Mouse (Mus musculus) lung, adult 2 months (tissue): ENCODE measurements around the gene Tmem86b.

Experiments used
- CTCF ChIP-seq: fragments of 200-500 bp; IDR thresholded peaks from 2 replicates; pipeline ENCODE4 v1.5.1; 2011; ENCODE audit warnings: mild to moderate bottlenecking, low read length, control low read depth; ENCODE audit not compliant: insufficient read depth
- POLR2A ChIP-seq: fragments of 200-500 bp; IDR thresholded peaks from 2 replicates; pipeline ENCODE4 v1.6.1; 2011; ENCODE audit warnings: low read depth, mild to moderate bottlenecking, control low read depth, low read length, borderline replicate concordance; ENCODE audit errors: extremely low read depth

DNA sequence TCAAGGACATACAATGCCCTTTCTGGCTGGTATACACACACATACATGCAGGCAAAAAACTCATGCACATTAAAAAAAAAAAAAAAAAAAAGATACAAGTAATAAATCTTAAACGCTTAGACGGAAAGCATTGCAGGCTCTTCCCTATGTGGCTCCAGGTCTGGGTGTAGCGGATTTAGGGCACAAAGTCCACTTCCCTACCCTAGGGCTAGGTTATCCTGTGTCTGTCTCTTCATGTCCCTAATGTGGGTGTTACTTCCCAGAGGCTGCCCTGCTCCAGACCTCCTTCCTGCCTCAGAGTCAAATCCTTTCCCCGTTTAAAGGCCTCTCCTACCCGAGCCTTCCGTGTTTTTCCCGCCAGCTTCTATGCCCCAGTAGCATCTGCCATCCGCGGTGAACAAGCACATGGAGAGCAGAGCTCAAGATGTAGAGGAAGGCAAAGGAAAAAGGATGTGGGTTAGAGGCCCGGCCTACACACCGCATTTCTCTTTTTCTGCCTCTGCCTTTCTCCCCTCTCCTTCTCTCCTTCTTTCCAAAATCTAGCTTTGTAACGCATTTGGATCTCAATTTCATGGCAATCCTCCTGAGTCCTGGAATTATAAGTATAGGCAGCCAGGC lies 43.0 kb upstream of the Tmem86b start:
- TF ChIP-seq CTCF (no peak), POLR2A (no peak)
